Mouse (Mus musculus) C2C12 (cell line): ENCODE results near the gene Vpreb3.

Experiments
- CTCF ChIP-seq: IDR thresholded peaks from one replicate; pipeline ENCODE4 v1.5.1; 2011; ENCODE audit not compliant: control insufficient read depth, insufficient read depth, insufficient read length
- USF1 ChIP-seq: IDR thresholded peaks from one replicate; pipeline ENCODE4 v1.6.1; 2011; ENCODE audit warnings: low read depth, mild to moderate bottlenecking, control low read depth, moderate library complexity

- no peak for TF ChIP-seq CTCF
- TF ChIP-seq USF1, result no peak
These were observed 2.3 kb upstream of the Vpreb3 start, which contains the start of gene Gm867 for GRCm38 (mm10) chr10:75940520-75940919.
